Mouse (Mus musculus): ENCODE measurements at regions not wholly inside any gene's neighbourhood (a gene's known extent, or its start where the extent isn't known, plus 50 kb on each side); places are given as distances from the start of the nearest gene placed in this dataset.

DNA sequence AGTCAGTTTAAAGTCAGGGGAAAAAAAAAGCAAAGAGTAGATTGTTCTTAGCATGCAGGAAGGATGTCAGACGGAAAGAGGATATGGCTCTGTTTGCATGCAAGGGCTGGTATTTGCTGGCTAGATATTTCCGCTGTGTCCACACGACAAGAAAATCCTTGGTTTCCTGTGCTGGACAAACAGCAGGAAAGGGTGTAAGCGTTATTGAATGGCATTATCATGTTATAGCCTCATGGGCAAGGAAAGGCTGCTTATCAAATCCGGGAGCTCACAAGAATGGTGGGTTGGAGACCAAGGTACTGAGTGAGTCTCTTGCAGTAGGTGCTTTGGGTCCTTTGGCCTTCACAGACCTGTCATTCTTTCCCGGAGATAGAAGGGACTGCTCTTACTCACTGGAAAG is 127.7 kb upstream of the Dph6 start:
- Histone ChIP-seq H3K27me3 (replicated peaks; ENCODE audit: control insufficient read depth, insufficient read depth, low read length) (no peaks in the 10 kb centered on the region), H3K9me3 (ENCODE audit: control insufficient read depth, low read length) (no peaks in the 10 kb centered on the region), H3K27ac (ENCODE audit: low read depth, low read length) (no peak overlapping the region), H3K4me2 (ENCODE audit: low read length) (no peak overlapping the region), H3K9ac (ENCODE audit: low read depth, low read length) (no peak overlapping the region), H3K4me3 (ENCODE audit: low read length) (no peak overlapping the region), H3K36me3 (ENCODE audit: control insufficient read depth, insufficient read depth, low read length) (no peaks in the 10 kb centered on the region), H3K4me1 (ENCODE audit: control insufficient read depth, insufficient read depth, low read depth, low read length) (no peaks in the 10 kb centered on the region; the same call in 1 of the 2 replicates)
- ATAC-seq, result no peak
- WGBS, result 86% methylated on average over 6 of the region's 6 CpGs

DNA sequence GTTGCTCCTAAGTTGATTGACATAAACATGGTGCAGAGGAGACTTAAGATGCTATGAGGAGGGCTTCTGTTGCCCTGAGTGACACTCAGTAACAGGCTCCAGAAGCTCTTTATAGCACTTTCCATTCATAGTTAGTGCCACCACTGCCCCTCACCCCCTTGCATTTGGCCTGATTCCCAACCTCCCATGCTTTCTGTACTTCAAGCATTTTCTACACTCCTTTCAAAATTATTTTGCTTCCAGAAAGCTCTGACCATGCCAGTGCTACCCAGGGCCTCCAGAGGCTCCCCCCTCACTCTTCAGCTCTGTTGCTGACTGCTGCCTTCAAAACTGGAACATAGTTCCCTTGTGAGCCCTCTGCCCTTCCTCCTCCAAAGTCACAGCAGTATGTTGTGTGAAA is 129.4 kb upstream of the Dph6 start:
- peak overlapping the region; percentile 49; the same call in 1 of the 2 replicates for H3K27ac ChIP-seq (ENCODE audit: low read depth, low read length)
- H3K4me2 ChIP-seq (ENCODE audit: low read length), result no peak overlapping the region
- peak; percentile 87 for ATAC-seq
- no peaks in the 10 kb centered on the region for H3K36me3 ChIP-seq (ENCODE audit: control insufficient read depth, insufficient read depth, low read length)
- H3K4me3 ChIP-seq (ENCODE audit: low read length), result no peak overlapping the region
- H3K9me3 ChIP-seq (ENCODE audit: control insufficient read depth, low read length), result no peaks in the 10 kb centered on the region
- no peaks in the 10 kb centered on the region; the same call in 1 of the 2 replicates for H3K4me1 ChIP-seq (ENCODE audit: control insufficient read depth, insufficient read depth, low read depth, low read length)
- H3K27me3 ChIP-seq (replicated peaks; ENCODE audit: control insufficient read depth, insufficient read depth, low read length), result no peaks in the 10 kb centered on the region
- H3K9ac ChIP-seq (ENCODE audit: low read depth, low read length), result no peak overlapping the region

DNA sequence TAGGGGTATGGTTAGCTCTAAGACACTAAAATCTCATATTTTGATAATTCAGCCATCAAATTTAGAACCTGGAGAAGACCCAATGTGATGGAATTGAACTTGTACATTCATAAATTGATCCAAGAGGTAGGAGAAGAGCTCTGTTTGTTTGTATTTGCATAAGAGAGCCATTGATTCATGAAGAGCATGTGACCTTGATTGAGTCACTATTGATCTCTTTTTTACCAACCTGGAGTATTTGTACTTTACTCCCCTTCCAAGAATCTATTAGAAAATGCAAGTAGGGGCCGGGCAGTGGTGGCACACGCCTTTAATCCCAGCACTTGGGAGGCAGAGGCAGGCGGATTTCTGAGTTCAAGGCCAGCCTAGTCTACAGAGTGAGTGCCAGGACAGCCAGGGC is 133.5 kb upstream of the Dph6 start:
- H3K4me2 ChIP-seq (ENCODE audit: low read length), result no peak overlapping the region
- no peak for ATAC-seq
- no peaks in the 10 kb centered on the region; the same call in 1 of the 2 replicates for H3K4me1 ChIP-seq (ENCODE audit: control insufficient read depth, insufficient read depth, low read depth, low read length)
- H3K27me3 ChIP-seq (replicated peaks; ENCODE audit: control insufficient read depth, insufficient read depth, low read length), result no peaks in the 10 kb centered on the region
- H3K9me3 ChIP-seq (ENCODE audit: control insufficient read depth, low read length), result no peaks in the 10 kb centered on the region
- no peak overlapping the region for H3K4me3 ChIP-seq (ENCODE audit: low read length)
- no peak overlapping the region for H3K9ac ChIP-seq (ENCODE audit: low read depth, low read length)
- no peaks in the 10 kb centered on the region for H3K36me3 ChIP-seq (ENCODE audit: control insufficient read depth, insufficient read depth, low read length)
- no peak overlapping the region for H3K27ac ChIP-seq (ENCODE audit: low read depth, low read length)
- WGBS, result 92% methylated on average over 3 of the region's 3 CpGs

DNA sequence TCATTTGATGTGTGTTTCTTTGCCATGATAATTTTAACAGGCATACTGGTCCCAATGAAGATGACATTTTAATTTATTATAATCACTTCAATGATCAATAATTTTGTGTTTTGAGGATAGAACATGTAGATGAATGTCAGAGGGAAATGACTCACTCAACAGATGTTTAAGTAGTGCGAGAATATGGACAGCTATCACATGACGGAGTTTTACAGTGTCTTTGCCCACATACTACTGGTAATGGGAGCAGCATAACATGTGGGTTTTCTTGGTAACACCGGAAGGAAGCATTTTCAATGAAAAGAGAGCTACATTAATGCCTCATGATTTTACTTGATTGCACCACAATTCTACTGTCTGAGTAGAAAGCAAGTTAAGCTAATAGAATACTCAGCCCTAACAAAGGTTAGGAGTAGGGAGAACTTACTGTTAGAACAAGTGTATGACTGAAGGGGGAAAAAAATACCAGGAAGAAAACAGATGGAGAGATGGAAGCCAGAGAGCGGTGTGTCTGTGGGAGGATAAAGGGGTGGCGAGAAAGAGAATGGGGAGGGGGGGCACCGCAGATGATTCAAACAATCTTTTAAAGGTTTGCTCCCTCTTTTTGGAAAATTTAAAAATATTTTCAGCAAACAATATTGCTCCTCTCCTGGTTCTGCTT is 142.0 kb upstream of the Dph6 start:
- no peak overlapping the region for H3K4me2 ChIP-seq (ENCODE audit: low read length)
- H3K4me3 ChIP-seq (ENCODE audit: low read length), result no peak overlapping the region
- 91% methylated on average over 6 of the region's 6 CpGs for WGBS
- no peak for ATAC-seq
- no peak overlapping the region for H3K27ac ChIP-seq (ENCODE audit: low read depth, low read length)
- H3K27me3 ChIP-seq (replicated peaks; ENCODE audit: control insufficient read depth, insufficient read depth, low read length), result no peaks in the 10 kb centered on the region
- no peaks in the 10 kb centered on the region for H3K9me3 ChIP-seq (ENCODE audit: control insufficient read depth, low read length)
- no peaks in the 10 kb centered on the region for H3K36me3 ChIP-seq (ENCODE audit: control insufficient read depth, insufficient read depth, low read length)
- H3K4me1 ChIP-seq (ENCODE audit: control insufficient read depth, insufficient read depth, low read depth, low read length), result no peaks in the 10 kb centered on the region
- no peak overlapping the region for H3K9ac ChIP-seq (ENCODE audit: low read depth, low read length)

DNA sequence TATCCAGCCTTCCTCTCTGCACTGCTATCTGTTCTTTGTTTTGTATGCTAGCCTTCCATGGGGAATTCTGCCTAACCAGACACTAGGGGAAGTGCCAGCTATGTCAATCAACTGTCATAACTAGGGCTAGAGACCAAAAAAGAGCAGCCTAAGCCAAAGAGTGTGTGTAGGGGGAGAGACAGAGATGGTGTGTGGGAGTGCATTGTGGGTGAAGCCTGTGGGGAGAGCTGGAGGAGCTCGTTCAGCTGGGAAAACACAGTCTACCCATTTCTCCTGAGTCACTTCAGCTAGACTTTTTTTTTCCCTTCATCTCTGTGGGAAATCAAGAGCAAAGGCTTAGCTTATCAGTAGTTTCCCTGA is 142.5 kb upstream of the Dph6 start:
- no peaks in the 10 kb centered on the region for H3K27me3 ChIP-seq (replicated peaks; ENCODE audit: control insufficient read depth, insufficient read depth, low read length)
- H3K4me2 ChIP-seq (ENCODE audit: low read length), result no peak overlapping the region
- H3K27ac ChIP-seq (ENCODE audit: low read depth, low read length), result no peak overlapping the region
- H3K36me3 ChIP-seq (ENCODE audit: control insufficient read depth, insufficient read depth, low read length), result no peaks in the 10 kb centered on the region
- H3K9ac ChIP-seq (ENCODE audit: low read depth, low read length), result no peak overlapping the region
- ATAC-seq, result no peak
- no peaks in the 10 kb centered on the region for H3K9me3 ChIP-seq (ENCODE audit: control insufficient read depth, low read length)
- 52% methylated on average over 1 of the region's 1 CpGs for WGBS
- no peaks in the 10 kb centered on the region for H3K4me1 ChIP-seq (ENCODE audit: control insufficient read depth, insufficient read depth, low read depth, low read length)
- no peak overlapping the region for H3K4me3 ChIP-seq (ENCODE audit: low read length)

DNA sequence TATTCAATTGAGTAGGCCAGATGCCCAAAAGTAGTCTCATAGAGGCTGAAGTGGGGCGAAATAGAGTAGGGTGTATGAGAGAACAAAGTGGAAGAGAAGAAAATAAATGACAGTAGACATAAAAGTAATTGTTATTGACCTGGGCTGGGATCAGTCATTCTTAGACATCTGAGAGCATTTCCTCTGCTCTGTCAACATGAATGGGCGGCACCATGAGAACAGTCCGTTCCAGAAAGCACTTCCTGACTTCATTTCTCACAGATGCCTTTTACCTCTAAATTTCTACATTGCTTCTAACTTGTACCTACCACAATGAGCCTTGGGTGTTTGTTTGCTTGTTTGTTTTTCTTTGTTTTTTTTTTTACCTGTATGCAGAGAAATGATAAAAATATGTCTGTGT is 148.5 kb upstream of the Dph6 start:
- H3K9ac ChIP-seq (ENCODE audit: low read depth, low read length), result no peak overlapping the region
- no peaks in the 10 kb centered on the region for H3K9me3 ChIP-seq (ENCODE audit: control insufficient read depth, low read length)
- H3K4me1 ChIP-seq (ENCODE audit: control insufficient read depth, insufficient read depth, low read depth, low read length), result no peaks in the 10 kb centered on the region
- H3K36me3 ChIP-seq (ENCODE audit: control insufficient read depth, insufficient read depth, low read length), result no peaks in the 10 kb centered on the region
- no peak overlapping the region for H3K27ac ChIP-seq (ENCODE audit: low read depth, low read length)
- 84% methylated on average over 3 of the region's 3 CpGs for WGBS
- H3K4me2 ChIP-seq (ENCODE audit: low read length), result no peak overlapping the region
- H3K27me3 ChIP-seq (replicated peaks; ENCODE audit: control insufficient read depth, insufficient read depth, low read length), result no peaks in the 10 kb centered on the region
- ATAC-seq, result no peak
- H3K4me3 ChIP-seq (ENCODE audit: low read length), result no peak overlapping the region

DNA sequence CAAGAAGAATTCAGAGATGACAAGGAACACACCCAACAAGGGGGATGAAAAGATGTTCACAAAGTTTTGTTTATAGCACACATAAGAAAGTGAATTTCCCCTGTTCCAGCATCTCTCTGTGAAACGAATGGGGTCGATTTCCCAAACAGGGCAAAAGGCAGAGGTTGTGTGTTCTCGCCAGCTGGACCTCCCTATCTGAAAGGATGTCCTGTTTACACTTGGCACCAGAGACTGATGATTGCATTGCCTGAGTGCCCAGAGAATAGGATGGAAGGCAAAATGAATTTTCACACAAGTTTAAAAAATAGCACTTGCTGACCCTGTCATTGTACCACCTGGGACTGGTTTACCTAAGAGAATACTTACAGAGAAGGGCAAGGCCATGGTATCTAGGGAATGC is 149.2 kb upstream of the Dph6 start:
- Histone ChIP-seq H3K27me3 (replicated peaks; ENCODE audit: control insufficient read depth, insufficient read depth, low read length) (no peaks in the 10 kb centered on the region), H3K4me1 (ENCODE audit: control insufficient read depth, insufficient read depth, low read depth, low read length) (no peaks in the 10 kb centered on the region), H3K36me3 (ENCODE audit: control insufficient read depth, insufficient read depth, low read length) (no peaks in the 10 kb centered on the region), H3K4me2 (ENCODE audit: low read length) (no peak overlapping the region), H3K4me3 (ENCODE audit: low read length) (no peak overlapping the region), H3K9me3 (ENCODE audit: control insufficient read depth, low read length) (no peaks in the 10 kb centered on the region), H3K27ac (ENCODE audit: low read depth, low read length) (no peak overlapping the region), H3K9ac (ENCODE audit: low read depth, low read length) (no peak overlapping the region)
- WGBS, result 67% methylated on average over 3 of the region's 3 CpGs
- no peak for ATAC-seq

DNA sequence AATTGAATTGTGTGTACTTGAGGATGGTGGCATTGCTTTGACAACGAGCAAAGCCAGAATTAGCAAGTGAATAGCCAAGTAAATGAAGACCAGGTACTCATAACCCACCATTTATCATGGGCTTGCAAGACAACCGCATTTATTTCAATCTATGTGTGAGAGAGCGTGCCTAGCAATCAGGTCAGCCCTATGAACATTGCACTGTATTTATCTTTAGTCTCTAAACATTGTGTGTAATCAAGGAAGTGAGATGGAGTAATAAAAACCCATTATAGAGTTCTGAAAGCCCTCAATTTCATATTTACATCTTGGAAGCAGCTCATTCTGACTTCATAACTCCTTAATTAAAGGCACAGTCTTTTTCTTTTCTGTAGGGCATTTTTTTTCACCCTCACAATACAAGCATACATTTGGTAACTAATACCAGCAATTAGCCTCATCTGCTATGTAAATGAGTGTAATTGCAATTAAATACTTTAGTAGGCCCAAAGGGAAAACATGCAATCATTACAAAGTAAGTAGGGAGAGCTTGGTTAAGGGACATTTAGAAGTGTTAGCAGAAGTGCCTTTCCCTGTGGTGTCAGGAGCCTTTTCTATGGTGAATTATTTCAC is 150.8 kb upstream of the Dph6 start:
- no peak for ATAC-seq
- Histone ChIP-seq H3K4me1 (ENCODE audit: control insufficient read depth, insufficient read depth, low read depth, low read length) (no peaks in the 10 kb centered on the region), H3K4me3 (ENCODE audit: low read length) (no peak overlapping the region), H3K9ac (ENCODE audit: low read depth, low read length) (no peak overlapping the region), H3K27me3 (replicated peaks; ENCODE audit: control insufficient read depth, insufficient read depth, low read length) (no peaks in the 10 kb centered on the region), H3K4me2 (ENCODE audit: low read length) (no peak overlapping the region), H3K27ac (ENCODE audit: low read depth, low read length) (no peak overlapping the region), H3K36me3 (ENCODE audit: control insufficient read depth, insufficient read depth, low read length) (no peaks in the 10 kb centered on the region), H3K9me3 (ENCODE audit: control insufficient read depth, low read length) (no peaks in the 10 kb centered on the region)
- WGBS, result 72% methylated on average over 3 of the region's 3 CpGs

DNA sequence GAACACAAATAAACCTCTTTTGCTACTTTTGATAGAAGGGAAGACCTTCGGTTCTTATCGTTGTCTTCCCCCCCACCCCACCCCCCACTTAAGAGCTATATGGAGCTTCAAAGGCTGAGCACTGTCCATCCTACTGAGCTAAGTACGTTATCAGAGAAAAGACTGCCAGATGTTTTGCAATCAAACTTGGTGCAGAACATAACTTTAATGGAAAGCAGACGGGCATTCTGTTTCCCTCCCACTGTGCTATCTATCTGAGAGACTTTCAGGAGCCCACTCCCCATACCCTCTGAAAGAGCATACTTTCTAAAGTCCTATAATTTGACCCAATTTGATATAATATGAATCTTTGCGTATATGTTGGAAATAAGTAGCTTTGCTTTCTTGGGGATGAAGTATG is 153.3 kb upstream of the Dph6 start:
- Histone ChIP-seq H3K27ac (ENCODE audit: low read depth, low read length) (no peak overlapping the region), H3K4me2 (ENCODE audit: low read length) (no peak overlapping the region), H3K36me3 (ENCODE audit: control insufficient read depth, insufficient read depth, low read length) (no peaks in the 10 kb centered on the region), H3K27me3 (replicated peaks; ENCODE audit: control insufficient read depth, insufficient read depth, low read length) (no peaks in the 10 kb centered on the region), H3K4me1 (ENCODE audit: control insufficient read depth, insufficient read depth, low read depth, low read length) (no peaks in the 10 kb centered on the region), H3K9me3 (ENCODE audit: control insufficient read depth, low read length) (no peaks in the 10 kb centered on the region), H3K9ac (ENCODE audit: low read depth, low read length) (no peak overlapping the region), H3K4me3 (ENCODE audit: low read length) (no peak overlapping the region)
- no peak for ATAC-seq
- 75% methylated on average over 5 of the region's 5 CpGs for WGBS
